Comparison of ENCODE assay signal across 29 mouse cellular contexts in the genomic region with DNA sequence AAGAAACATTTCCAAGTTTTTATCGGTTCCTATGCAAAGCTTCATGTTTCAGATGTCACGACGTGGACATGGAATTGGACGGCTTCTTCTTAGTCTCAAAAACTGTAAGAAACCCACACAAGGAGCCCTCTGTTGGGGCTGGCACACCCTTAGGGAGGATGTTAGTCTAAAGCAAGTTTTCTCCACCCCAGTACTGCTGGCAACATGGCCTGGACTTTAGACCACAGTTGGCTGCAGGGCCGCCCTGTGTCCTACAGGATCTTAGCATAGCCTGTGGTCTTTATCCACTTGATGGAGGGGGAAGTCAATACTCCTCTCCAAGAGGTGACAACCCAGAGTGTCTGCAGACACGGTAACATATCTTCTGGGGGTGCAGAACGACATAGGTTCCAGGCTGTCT. TPM values are rescaled to one million over a fixed set of nuclear protein-coding genes. Genes with fewer than 3 reads are reported as not detected.
DNase-seq lines count a peak whose midpoint lies in the region; ATAC-seq and TF ChIP-seq lines count a peak whose summit lies in the region.
"Had no signal": no experiment of that assay in that cellular context is flagged by ENCODE, and none has a peak within 500 bp of the region (broad histone marks: within the 10 kb centered on the region; RNA-seq: fewer than 3 reads in every experiment).

No protein-coding gene starts in this region.

- no peak for TF ChIP-seq POLR2A in limb, embryonic 14.5 days (IDR thresholded peaks at IDR 0.05; ENCODE audit: borderline replicate concordance, extremely low read depth, insufficient read depth, insufficient read length)

- H3K9me3 ChIP-seq in intestine, embryonic 15.5 days: no peaks in the 10 kb centered on the region
- H3K9me3 ChIP-seq in intestine, postnatal 0 days (ENCODE audit: control insufficient read depth): no peaks in the 10 kb centered on the region
- no peaks in the 10 kb centered on the region for H3K9me3 ChIP-seq in lung, embryonic 15.5 days
- H3K9me3 ChIP-seq in limb, embryonic 14.5 days (ENCODE audit: control insufficient read depth, low read length): no peaks in the 10 kb centered on the region
- H3K9me3 ChIP-seq in stomach, postnatal 0 days (ENCODE audit: control insufficient read depth, low read length): no peaks in the 10 kb centered on the region
- H3K9me3 ChIP-seq: embryonic facial prominence, embryonic 12.5 days; embryonic facial prominence, embryonic 15.5 days; heart, embryonic 12.5 days; heart, embryonic 15.5 days had no signal

- no peaks in the 10 kb centered on the region for H3K36me3 ChIP-seq in intestine, embryonic 15.5 days
- H3K36me3 ChIP-seq in intestine, postnatal 0 days (ENCODE audit: control insufficient read depth, insufficient read depth): no peaks in the 10 kb centered on the region
- H3K36me3 ChIP-seq in lung, embryonic 15.5 days: no peaks in the 10 kb centered on the region
- no peaks in the 10 kb centered on the region for H3K36me3 ChIP-seq in limb, embryonic 14.5 days (ENCODE audit: control insufficient read depth, insufficient read depth, low read length)
- H3K36me3 ChIP-seq in stomach, postnatal 0 days (ENCODE audit: control insufficient read depth, insufficient read depth, low read length): no peaks in the 10 kb centered on the region
- H3K36me3 ChIP-seq: embryonic facial prominence, embryonic 12.5 days; embryonic facial prominence, embryonic 15.5 days; G1E; heart, embryonic 12.5 days; heart, embryonic 15.5 days had no signal

- 76% methylated on average over 7 of the region's 7 CpGs for WGBS in intestine, embryonic 15.5 days
- 60% methylated on average over 7 of the region's 7 CpGs for WGBS in intestine, postnatal 0 days
- 59% methylated on average over 7 of the region's 7 CpGs for WGBS in lung, embryonic 15.5 days
- 78% methylated on average over 7 of the region's 7 CpGs for WGBS in limb, embryonic 14.5 days
- WGBS in stomach, postnatal 0 days: 63% methylated on average over 7 of the region's 7 CpGs

- no peak overlapping the region for H3K4me3 ChIP-seq in intestine, embryonic 15.5 days (replicated peaks)
- no peak overlapping the region for H3K4me3 ChIP-seq in intestine, postnatal 0 days (ENCODE audit: low read depth, low read length)
- no peak overlapping the region for H3K4me3 ChIP-seq in lung, embryonic 15.5 days
- no peak overlapping the region for H3K4me3 ChIP-seq in limb, embryonic 14.5 days (replicated peaks; ENCODE audit: low read length)
- no peak overlapping the region for H3K4me3 ChIP-seq in stomach, postnatal 0 days (ENCODE audit: low read depth, low read length)
- H3K4me3 ChIP-seq: embryonic facial prominence, embryonic 12.5 days; embryonic facial prominence, embryonic 15.5 days; gastrocnemius, adult 2 months; heart, embryonic 12.5 days; heart, embryonic 15.5 days had no signal

- H3K4me2 ChIP-seq in intestine, embryonic 15.5 days (replicated peaks): no peak overlapping the region
- no peak overlapping the region for H3K4me2 ChIP-seq in intestine, postnatal 0 days (replicated peaks; ENCODE audit: low read depth)
- no peak overlapping the region for H3K4me2 ChIP-seq in lung, embryonic 15.5 days
- no peak overlapping the region for H3K4me2 ChIP-seq in limb, embryonic 14.5 days (replicated peaks; ENCODE audit: low read depth, low read length, severe bottlenecking)
- no peak overlapping the region for H3K4me2 ChIP-seq in stomach, postnatal 0 days (replicated peaks; ENCODE audit: low read depth)
- H3K4me2 ChIP-seq: embryonic facial prominence, embryonic 12.5 days; embryonic facial prominence, embryonic 15.5 days; heart, embryonic 12.5 days; heart, embryonic 15.5 days; hindbrain, embryonic 14.5 days had no signal

- TF ChIP-seq CTCF in intestine, postnatal 0 days (IDR thresholded peaks at IDR 0.05; ENCODE audit: low read depth): no peak
- no peak for TF ChIP-seq CTCF in stomach, postnatal 0 days (IDR thresholded peaks at IDR 0.05; ENCODE audit: low read depth)

- H3K27ac ChIP-seq in intestine, embryonic 15.5 days: no peak overlapping the region
- H3K27ac ChIP-seq in intestine, postnatal 0 days (ENCODE audit: low read depth, low read length): no peak overlapping the region
- H3K27ac ChIP-seq in lung, embryonic 15.5 days: peak overlapping the region; percentile 20; the same call in 1 of the 2 replicates
- H3K27ac ChIP-seq in limb, embryonic 14.5 days (replicated peaks; ENCODE audit: low read depth, low read length): peak overlapping the region; percentile 38; the same call in 1 of the 2 replicates
- H3K27ac ChIP-seq in stomach, postnatal 0 days (replicated peaks): peak overlapping the region; percentile 53
- H3K27ac ChIP-seq: embryonic facial prominence, embryonic 12.5 days; embryonic facial prominence, embryonic 15.5 days; gastrocnemius, adult 2 months; heart, embryonic 15.5 days; hindbrain, embryonic 14.5 days had no signal

- H3K27me3 ChIP-seq in intestine, embryonic 15.5 days (replicated peaks): no peaks in the 10 kb centered on the region
- no peaks in the 10 kb centered on the region for H3K27me3 ChIP-seq in intestine, postnatal 0 days (replicated peaks; ENCODE audit: control insufficient read depth, insufficient read depth, low read length)
- H3K27me3 ChIP-seq in lung, embryonic 15.5 days: no peaks in the 10 kb centered on the region
- H3K27me3 ChIP-seq in limb, embryonic 14.5 days (ENCODE audit: control insufficient read depth, insufficient read depth, low read length): no peaks in the 10 kb centered on the region
- H3K27me3 ChIP-seq in stomach, postnatal 0 days (ENCODE audit: control insufficient read depth, insufficient read depth, low read length): no peaks in the 10 kb centered on the region
- H3K27me3 ChIP-seq: embryonic facial prominence, embryonic 15.5 days; heart, embryonic 12.5 days; heart, embryonic 15.5 days had no signal

- H3K4me1 ChIP-seq in intestine, embryonic 15.5 days (replicated peaks): peaks cover 26% of the 10 kb centered on the region
- H3K4me1 ChIP-seq in intestine, postnatal 0 days (replicated peaks; ENCODE audit: control insufficient read depth, insufficient read depth, low read length): no peaks in the 10 kb centered on the region
- H3K4me1 ChIP-seq in lung, embryonic 15.5 days: peaks cover 41% of the 10 kb centered on the region
- peaks cover 19% of the 10 kb centered on the region for H3K4me1 ChIP-seq in limb, embryonic 14.5 days (ENCODE audit: control insufficient read depth, insufficient read depth, low read length)
- peaks cover 4% of the 10 kb centered on the region; the same call in 1 of the 2 replicates for H3K4me1 ChIP-seq in stomach, postnatal 0 days (replicated peaks; ENCODE audit: control insufficient read depth, insufficient read depth)

- no peak overlapping the region for H3K9ac ChIP-seq in intestine, embryonic 15.5 days
- H3K9ac ChIP-seq in intestine, postnatal 0 days (ENCODE audit: low read depth, low read length): no peak overlapping the region
- no peak overlapping the region for H3K9ac ChIP-seq in lung, embryonic 15.5 days
- H3K9ac ChIP-seq in limb, embryonic 14.5 days (ENCODE audit: low read depth, low read length, severe bottlenecking): no peak overlapping the region
- H3K9ac ChIP-seq in stomach, postnatal 0 days (ENCODE audit: low read length): no peak overlapping the region
- H3K9ac ChIP-seq: embryonic facial prominence, embryonic 12.5 days; embryonic facial prominence, embryonic 15.5 days; forebrain, postnatal 0 days; heart, embryonic 12.5 days; heart, embryonic 15.5 days; hindbrain, embryonic 14.5 days had no signal

- no peak for TF ChIP-seq EP300 in stomach, postnatal 0 days (optimal IDR thresholded peaks at IDR 0.05)

- no peak for DNase-seq in lung, postnatal 25 days (ENCODE audit: low spot score)
- peak; percentile 28 for DNase-seq in limb, embryonic 14.5 days (ENCODE audit: low spot score)
- peak; percentile 62 for DNase-seq in stomach, postnatal 0 days (ENCODE audit: low spot score)
- no peak for DNase-seq in layer of hippocampus, adult 18-20 months (ENCODE audit: low spot score in 2 of 2)
- DNase-seq: adrenal gland, adult 2 months; adrenal gland, postnatal 14 days; B cell, adult 2 months; cerebellum, adult 11 months; cerebellum, adult 2 months; cerebellum, adult 9-11 months; cerebellum, postnatal 25 days; forebrain, postnatal 0 days; gastrocnemius, adult 2 months; gastrocnemius, postnatal 14 days; heart, adult 11 months; heart, postnatal 14 days; heart, postnatal 4 days had no signal

- peak; percentile 54; the same call in 1 of the 2 replicates for ATAC-seq in intestine, embryonic 15.5 days
- no peak for ATAC-seq in intestine, postnatal 0 days
- no peak for ATAC-seq in lung, embryonic 15.5 days (ENCODE audit: borderline replicate concordance, extremely low read depth, low FRiP score, low TSS enrichment)
- no peak for ATAC-seq in limb, embryonic 14.5 days (ENCODE audit: low FRiP score, low read depth)
- ATAC-seq in stomach, postnatal 0 days (ENCODE audit: low FRiP score, low TSS enrichment): peak; percentile 82
- ATAC-seq: forebrain, embryonic 14.5 days; forebrain, postnatal 0 days; Patski had no signal

RNA-seq across cellular contexts. Expression of a gene that starts 36.6 kb away (rescaled TPM):
- polyA plus RNA-seq in intestine, embryonic 15.5 days (2015; fragmentation: Nextera tagmentation; extraction: Ambion mirVana): 2.1 and 2.2 TPM in 2 replicates
- polyA plus RNA-seq in intestine, postnatal 0 days (2015; fragmentation: Nextera tagmentation; extraction: Ambion mirVana): 0.61 and 0.66 TPM in 2 replicates
- 2.7 and 2.9 TPM in 2 replicates for polyA plus RNA-seq in lung, embryonic 15.5 days (2015; fragmentation: Nextera tagmentation; extraction: Ambion mirVana)
- polyA plus RNA-seq in limb, embryonic 14.5 days (2012; rRNA removed): 11.6 and 13.3 TPM in 2 replicates
- polyA plus RNA-seq in limb, embryonic 14.5 days (2014; fragmentation: Nextera tagmentation; extraction: Ambion mirVana): 7.4 and 8.0 TPM in 2 replicates
- polyA plus RNA-seq in stomach, postnatal 0 days (2015; fragmentation: Nextera tagmentation; extraction: Ambion mirVana): 0.45 and 0.75 TPM in 2 replicates
- 10 to 100 TPM; 17.6 to 24.8 TPM for total RNA-seq in layer of hippocampus, adult 18-20 months (2021)
- total RNA-seq: common myeloid progenitor, adult 5-6 weeks had no signal
- polyA plus RNA-seq: G1E, Patski had no signal

Comparison
In these comparisons a context has a peak if more than half of its experiments do, and no peak if none do; other contexts are left out.
1. ATAC-seq: peak in intestine, embryonic 15.5 days (single experiment) and stomach, postnatal 0 days (single experiment); none in intestine, postnatal 0 days (single experiment), lung, embryonic 15.5 days (single experiment) and limb, embryonic 14.5 days (single experiment).
2. H3K27ac ChIP-seq: peak in lung, embryonic 15.5 days (single experiment), limb, embryonic 14.5 days (single experiment) and stomach, postnatal 0 days (single experiment); none in intestine, embryonic 15.5 days (single experiment) and intestine, postnatal 0 days (single experiment).
3. DNase-seq: peak in limb, embryonic 14.5 days (single experiment) and stomach, postnatal 0 days (single experiment); none in lung, postnatal 25 days (single experiment) and layer of hippocampus, adult 18-20 months (0 of 2).